Mouse (Mus musculus): Measurements from ENCODE around the gene Fam122b. TPM values are rescaled to one million over a fixed set of nuclear protein-coding genes. Genes with fewer than 3 reads are reported as not detected.
"Not testable (repeated sequence)": the region's sequence is repeated elsewhere in the genome, so short reads cannot be mapped to it uniquely, and the experiment has no call there.

The Fam122b gene
- 5.1 and 6.5 TPM in 2 replicates for polyA plus RNA-seq (2016; fragmentation: Nextera tagmentation; extraction: Ambion mirVana)

- Histone ChIP-seq H3K9me3 (no peaks in the 10 kb centered on the region), H3K9ac (replicated peaks) (peak within 1 kb of the TSS; percentile 52), H3K4me2 (replicated peaks) (peak within 1 kb of the TSS; percentile 59), H3K27me3 (no peaks in the 10 kb centered on the region), H3K4me1 (0 out of 2 replicates have a peak, but pooled peaks cover 5% of the 10 kb centered on the region), H3K4me3 (peak within 1 kb of the TSS; percentile 57), H3K36me3 (no peaks in the 10 kb centered on the region), H3K27ac (replicated peaks) (peak within 1 kb of the TSS; percentile 81)
- 17% methylated on average over 40 of the region's 40 CpGs for WGBS
- peak; percentile 82 for ATAC-seq (ENCODE audit: low FRiP score, low read depth)
These were observed at the start of gene Fam122b for GRCm38 (mm10) chrX:53269289-53270062. Gene Fam122b (minus strand): TSS chrX:53269805.

GRCm38 (mm10) chrX:53287924-53288323, 18.3 kb upstream of the Fam122b start:
- H3K27me3 ChIP-seq, result no peaks in the 10 kb centered on the region; the same call in 1 of the 2 replicates
- H3K27ac ChIP-seq (replicated peaks), result no peak overlapping the region
- WGBS, result 83% methylated on average over 5 of the region's 5 CpGs
- no peaks in the 10 kb centered on the region for H3K9me3 ChIP-seq
- H3K4me3 ChIP-seq, result no peak overlapping the region
- H3K4me2 ChIP-seq (replicated peaks), result no peak overlapping the region
- ATAC-seq (ENCODE audit: low FRiP score, low read depth), result no peak
- no peak overlapping the region for H3K9ac ChIP-seq (replicated peaks)
- no peaks in the 10 kb centered on the region for H3K36me3 ChIP-seq
- H3K4me1 ChIP-seq, result no peaks in the 10 kb centered on the region

- H3K9me3 ChIP-seq, result no peaks in the 10 kb centered on the region
- ATAC-seq (ENCODE audit: low FRiP score, low read depth), result no peak
- 41% methylated on average over 1 of the region's 1 CpGs for WGBS
- H3K9ac ChIP-seq (replicated peaks), result no peak within 1 kb of the TSS
- H3K4me2 ChIP-seq (replicated peaks), result no peak within 1 kb of the TSS
- no peak within 1 kb of the TSS for H3K27ac ChIP-seq (replicated peaks)
- no peak within 1 kb of the TSS for H3K4me3 ChIP-seq
- H3K27me3 ChIP-seq, result no peaks in the 10 kb centered on the region
- H3K36me3 ChIP-seq, result no peaks in the 10 kb centered on the region
- H3K4me1 ChIP-seq, result 0 out of 2 replicates have a peak, but pooled peaks cover 4% of the 10 kb centered on the region
These were observed 3.5 kb upstream of the Fam122b start, which contains the start of gene Fam122c for GRCm38 (mm10) chrX:53273124-53273523. Gene Fam122c (plus strand): TSS chrX:53273424.

- 76% methylated on average over 3 of the region's 3 CpGs for WGBS
- H3K27ac ChIP-seq (replicated peaks); H3K36me3 ChIP-seq; H3K4me2 ChIP-seq (replicated peaks); H3K4me1 ChIP-seq; H3K9ac ChIP-seq (replicated peaks); H3K4me3 ChIP-seq; H3K9me3 ChIP-seq; ATAC-seq (ENCODE audit: low FRiP score, low read depth); H3K27me3 ChIP-seq: not testable (repeated sequence)
These were observed 2.0 kb upstream of the Fam122b start for GRCm38 (mm10) chrX:53271628-53272027.

- H3K4me3 ChIP-seq, result peak overlapping the region; percentile 57
These were observed 443 bp upstream of the Fam122b start for GRCm38 (mm10) chrX:53270063-53270432.

GRCm38 (mm10) chrX:53268856-53269255, 749 bp downstream of the Fam122b start:
- Histone ChIP-seq H3K36me3 (no peaks in the 10 kb centered on the region), H3K9ac (replicated peaks) (peak overlapping the region; percentile 52), H3K4me1 (0 out of 2 replicates have a peak, but pooled peaks cover 5% of the 10 kb centered on the region), H3K27me3 (no peaks in the 10 kb centered on the region), H3K9me3 (no peaks in the 10 kb centered on the region), H3K4me2 (replicated peaks) (peak overlapping the region; percentile 59), H3K4me3 (peak overlapping the region; percentile 57), H3K27ac (replicated peaks) (peak overlapping the region; percentile 81; the same call in 1 of the 2 replicates)
- 34% methylated on average over 10 of the region's 10 CpGs for WGBS
- ATAC-seq (ENCODE audit: low FRiP score, low read depth), result peak; percentile 93

More at GRCm38 (mm10) chrX:53270063-53270432, 443 bp upstream of the Fam122b start:
- Histone ChIP-seq H3K36me3 (no peaks in the 10 kb centered on the region), H3K9ac (replicated peaks) (no peak overlapping the region), H3K27ac (replicated peaks) (no peak overlapping the region), H3K9me3 (no peaks in the 10 kb centered on the region), H3K27me3 (no peaks in the 10 kb centered on the region), H3K4me1 (0 out of 2 replicates have a peak, but pooled peaks cover 5% of the 10 kb centered on the region), H3K4me2 (replicated peaks) (peak overlapping the region; percentile 59)
- WGBS, result 14% methylated on average over 10 of the region's 10 CpGs
- ATAC-seq (ENCODE audit: low FRiP score, low read depth), result peak; percentile 20; the same call in 1 of the 2 replicates

GRCm38 (mm10) chrX:53266186-53266585, 3.4 kb downstream of the Fam122b start:
- Histone ChIP-seq H3K4me2 (replicated peaks) (no peak overlapping the region), H3K36me3 (no peaks in the 10 kb centered on the region), H3K9me3 (no peaks in the 10 kb centered on the region), H3K9ac (replicated peaks) (no peak overlapping the region), H3K27me3 (no peaks in the 10 kb centered on the region), H3K4me3 (no peak overlapping the region), H3K4me1 (0 out of 2 replicates have a peak, but pooled peaks cover 5% of the 10 kb centered on the region), H3K27ac (replicated peaks) (no peak overlapping the region)
- no peak for ATAC-seq (ENCODE audit: low FRiP score, low read depth)
- WGBS, result 64% methylated on average over 9 of the region's 9 CpGs

- Histone ChIP-seq H3K4me1 (no peaks in the 10 kb centered on the region), H3K4me2 (replicated peaks) (no peak overlapping the region), H3K36me3 (no peaks in the 10 kb centered on the region), H3K9me3 (no peaks in the 10 kb centered on the region), H3K27me3 (no peaks in the 10 kb centered on the region), H3K4me3 (no peak overlapping the region), H3K9ac (replicated peaks) (no peak overlapping the region), H3K27ac (replicated peaks) (no peak overlapping the region)
- ATAC-seq (ENCODE audit: low FRiP score, low read depth), result no peak
These were observed 14.4 kb downstream of the Fam122b start for GRCm38 (mm10) chrX:53255195-53255594.

- no peak for ATAC-seq (ENCODE audit: low FRiP score, low read depth)
- Histone ChIP-seq H3K27me3 (no peaks in the 10 kb centered on the region), H3K27ac (replicated peaks) (no peak within 1 kb of the TSS), H3K36me3 (no peaks in the 10 kb centered on the region), H3K9me3 (no peaks in the 10 kb centered on the region), H3K9ac (replicated peaks) (no peak within 1 kb of the TSS), H3K4me1 (no peaks in the 10 kb centered on the region), H3K4me2 (replicated peaks) (no peak within 1 kb of the TSS), H3K4me3 (no peak within 1 kb of the TSS)
- WGBS, result 72% methylated on average over 4 of the region's 4 CpGs
These were observed 29.6 kb downstream of the Fam122b start, which contains the start of gene Plac1 for GRCm38 (mm10) chrX:53240011-53240410. Gene Plac1 (minus strand): TSS chrX:53240111.

GRCm38 (mm10) chrX:53237971-53238370, 31.6 kb downstream of the Fam122b start:
- no peak overlapping the region for H3K9ac ChIP-seq (replicated peaks)
- no peak overlapping the region for H3K4me3 ChIP-seq
- no peaks in the 10 kb centered on the region for H3K36me3 ChIP-seq
- no peak overlapping the region for H3K4me2 ChIP-seq (replicated peaks)
- no peak overlapping the region for H3K27ac ChIP-seq (replicated peaks)
- H3K9me3 ChIP-seq, result no peaks in the 10 kb centered on the region
- no peak for ATAC-seq (ENCODE audit: low FRiP score, low read depth)
- H3K4me1 ChIP-seq, result no peaks in the 10 kb centered on the region
- 12% methylated on average over 2 of the region's 2 CpGs for WGBS
- no peaks in the 10 kb centered on the region for H3K27me3 ChIP-seq

GRCm38 (mm10) chrX:53236404-53236803, 33.2 kb downstream of the Fam122b start:
- H3K9me3 ChIP-seq, result no peaks in the 10 kb centered on the region
- no peak overlapping the region for H3K27ac ChIP-seq (replicated peaks)
- H3K4me1 ChIP-seq, result no peaks in the 10 kb centered on the region
- no peak overlapping the region for H3K4me3 ChIP-seq
- H3K4me2 ChIP-seq (replicated peaks), result no peak overlapping the region
- ATAC-seq (ENCODE audit: low FRiP score, low read depth), result no peak
- 50% methylated on average over 7 of the region's 7 CpGs for whole genome bisulfite sequencing
- H3K27me3 ChIP-seq, result no peaks in the 10 kb centered on the region
- H3K9ac ChIP-seq (replicated peaks), result no peak overlapping the region
- H3K36me3 ChIP-seq, result no peaks in the 10 kb centered on the region

GRCm38 (mm10) chrX:53233689-53234088, 35.9 kb downstream of the Fam122b start:
- H3K27ac ChIP-seq (replicated peaks), result no peak overlapping the region
- H3K4me3 ChIP-seq, result no peak overlapping the region
- ATAC-seq (ENCODE audit: low FRiP score, low read depth), result no peak
- H3K27me3 ChIP-seq, result no peaks in the 10 kb centered on the region
- H3K4me2 ChIP-seq (replicated peaks), result no peak overlapping the region
- H3K9ac ChIP-seq (replicated peaks), result no peak overlapping the region
- WGBS, result 42% methylated on average over 4 of the region's 4 CpGs
- no peaks in the 10 kb centered on the region for H3K4me1 ChIP-seq
- H3K9me3 ChIP-seq, result no peaks in the 10 kb centered on the region
- no peaks in the 10 kb centered on the region for H3K36me3 ChIP-seq
